ENCODE assay signal across 8 mouse cellular contexts in the genomic region with DNA sequence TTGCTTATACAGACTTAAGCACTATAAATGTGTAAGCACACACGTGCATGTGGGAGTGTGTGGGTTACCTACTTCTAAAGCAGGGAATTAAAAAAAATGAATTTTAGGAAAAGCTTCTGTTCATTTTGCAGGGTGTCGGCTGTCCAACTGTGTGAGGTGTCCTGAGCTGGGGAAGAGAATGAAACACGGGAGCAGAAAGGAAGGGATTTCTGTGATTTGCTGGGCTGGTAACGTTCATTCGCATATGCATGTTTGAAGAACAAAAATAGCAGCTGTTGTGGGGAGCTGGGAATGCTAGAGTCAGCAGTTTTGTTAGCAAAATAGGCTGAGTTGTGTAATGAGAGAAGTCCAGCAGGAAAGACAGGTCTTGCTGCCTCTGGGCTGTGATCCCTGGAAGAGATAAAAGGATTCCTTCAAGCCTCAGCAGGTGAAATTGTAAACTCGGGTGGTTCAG.
DNase-seq lines count a peak whose midpoint lies in the region; ATAC-seq and TF ChIP-seq lines count a peak whose summit lies in the region.

No protein-coding gene starts in this region.

- H3K79me2 ChIP-seq in CH12.LX (replicated peaks; ENCODE audit: control insufficient read depth, extremely low read depth, insufficient read depth, poor library complexity, severe bottlenecking): no peaks in the 10 kb centered on the region

- no peak for TF ChIP-seq EP300 in CH12.LX (IDR thresholded peaks at IDR 0.05; ENCODE audit: low read length)

- no peak overlapping the region for H3K9ac ChIP-seq in heart, embryonic 11.5 days (ENCODE audit: low read depth, low read length)
- no peak overlapping the region for H3K9ac ChIP-seq in CH12.LX (ENCODE audit: insufficient read depth, low read depth)
- H3K9ac ChIP-seq in embryonic facial prominence, embryonic 13.5 days: no peak overlapping the region
- no peak overlapping the region for H3K9ac ChIP-seq in liver, embryonic 13.5 days

- DNase-seq in heart, adult 11 months: peak; percentile 80
- no peak for DNase-seq in CH12.LX (ENCODE audit: extremely low read depth)
- DNase-seq in liver, embryonic 13.5 days: no peak
- no peak for DNase-seq in adrenal gland, adult 8-10 months
- no peak for DNase-seq in cerebellum, adult 18-20 months
- no peak for DNase-seq in thymus, adult 2 months

- no peaks in the 10 kb centered on the region for H3K27me3 ChIP-seq in heart, embryonic 11.5 days (ENCODE audit: control insufficient read depth, insufficient read depth, low read length)
- H3K27me3 ChIP-seq in CH12.LX (replicated peaks): no peaks in the 10 kb centered on the region
- no peaks in the 10 kb centered on the region for H3K27me3 ChIP-seq in embryonic facial prominence, embryonic 13.5 days
- H3K27me3 ChIP-seq in liver, embryonic 13.5 days: no peaks in the 10 kb centered on the region
- H3K27me3 ChIP-seq in thymus, adult 2 months (ENCODE audit: control insufficient read depth, insufficient read depth, low read length): no peaks in the 10 kb centered on the region

- no peak overlapping the region for H3K4me2 ChIP-seq in heart, embryonic 11.5 days
- H3K4me2 ChIP-seq in CH12.LX (ENCODE audit: insufficient read depth, low read depth, poor library complexity, severe bottlenecking): no peak overlapping the region
- H3K4me2 ChIP-seq in embryonic facial prominence, embryonic 13.5 days: no peak overlapping the region
- no peak overlapping the region for H3K4me2 ChIP-seq in liver, embryonic 13.5 days

- peaks cover 4% of the 10 kb centered on the region for H3K4me1 ChIP-seq in heart, embryonic 11.5 days (ENCODE audit: control insufficient read depth, insufficient read depth, low read length)
- H3K4me1 ChIP-seq in CH12.LX (ENCODE audit: control insufficient read depth in 1 of 2, insufficient read depth in 2 of 2): peaks cover 0 to 5% of the 10 kb centered on the region in 2 experiments; a peak in 1 of 4 replicates
- H3K4me1 ChIP-seq in embryonic facial prominence, embryonic 13.5 days: no peaks in the 10 kb centered on the region; the same call in 1 of the 2 replicates
- H3K4me1 ChIP-seq in liver, embryonic 13.5 days (replicated peaks): 0 out of 2 replicates have a peak, but pooled peaks cover 10% of the 10 kb centered on the region
- H3K4me1 ChIP-seq in thymus, adult 2 months (replicated peaks; ENCODE audit: control insufficient read depth, insufficient read depth, low read length): peaks cover 17% of the 10 kb centered on the region

- in situ Hi-C loops in CH12.LX (cut with MboI; ENCODE audit: low pct_ligation_motif_present, low pct_unique_long_range_greater_than_20kb, low sequenced_read_pairs): loop anchor here (25.0 kb wide), 1 partner anchor 338 kb away; no protein-coding TSS in a partner anchor

- TF ChIP-seq CTCF in CH12.LX (conservative IDR thresholded peaks at IDR 0.05 in 1 of 2, IDR thresholded peaks at IDR 0.05 in 1 of 2; ENCODE audit: low read depth in 2 of 2, low read length in 2 of 2): no peak
- no peak for TF ChIP-seq CTCF in thymus, adult 2 months (IDR thresholded peaks at IDR 0.05; ENCODE audit: borderline replicate concordance, control insufficient read depth, extremely low read depth, insufficient read depth, low read length, poor library complexity)

- no peaks in the 10 kb centered on the region for H3K9me3 ChIP-seq in heart, embryonic 11.5 days (replicated peaks; ENCODE audit: control insufficient read depth, low read length)
- no peaks in the 10 kb centered on the region for H3K9me3 ChIP-seq in CH12.LX (replicated peaks; ENCODE audit: low read length)
- no peaks in the 10 kb centered on the region for H3K9me3 ChIP-seq in embryonic facial prominence, embryonic 13.5 days
- no peaks in the 10 kb centered on the region for H3K9me3 ChIP-seq in liver, embryonic 13.5 days (replicated peaks)

- dilution Hi-C loops in CH12.LX (cut with MboI; ENCODE audit: extremely low pct_ligation_motif_present, extremely low pct_unique_long_range_greater_than_20kb, low sequenced_read_pairs): no loop called here

- no peak; the same call in 1 of the 2 replicates for ATAC-seq in heart, embryonic 11.5 days (replicated peaks; ENCODE audit: insufficient number of reproducible peaks, low FRiP score, low TSS enrichment)
- no peak for ATAC-seq in embryonic facial prominence, embryonic 13.5 days (ENCODE audit: insufficient number of reproducible peaks, insufficient read depth, low FRiP score, low TSS enrichment, low read depth)
- ATAC-seq in liver, embryonic 13.5 days (ENCODE audit: low read depth): 0 out of 2 replicates have a peak, but pooled peaks have one; percentile 27

- H3K4me3 ChIP-seq in heart, embryonic 11.5 days (ENCODE audit: low read depth, low read length): no peak overlapping the region
- H3K4me3 ChIP-seq in CH12.LX (replicated peaks in 1 of 3; ENCODE audit: low read depth in 2 of 3, low read length in 2 of 3, poor library complexity in 1 of 3): no peak overlapping the region
- no peak overlapping the region for H3K4me3 ChIP-seq in embryonic facial prominence, embryonic 13.5 days
- H3K4me3 ChIP-seq in liver, embryonic 13.5 days (replicated peaks): no peak overlapping the region
- H3K4me3 ChIP-seq in thymus, adult 2 months (ENCODE audit: control insufficient read depth, insufficient read depth, low read length): no peak overlapping the region

- no peak for TF ChIP-seq RAD21 in CH12.LX (IDR thresholded peaks at IDR 0.05; ENCODE audit: low read depth, low read length)

- TF ChIP-seq POLR2A in CH12.LX (IDR thresholded peaks at IDR 0.05; ENCODE audit: low read depth, low read length): no peak
- no peak for TF ChIP-seq POLR2A in thymus, adult 2 months (IDR thresholded peaks at IDR 0.05; ENCODE audit: control insufficient read depth, extremely low read depth, insufficient read depth, low read length, poor library complexity)

- no peaks in the 10 kb centered on the region for H3K36me3 ChIP-seq in heart, embryonic 11.5 days (ENCODE audit: control insufficient read depth, insufficient read depth, low read length)
- peaks cover 0 to 5% of the 10 kb centered on the region in 2 experiments for H3K36me3 ChIP-seq in CH12.LX (replicated peaks in 1 of 2; ENCODE audit: control insufficient read depth in 1 of 2, insufficient read depth in 1 of 2, low read length in 1 of 2)
- no peaks in the 10 kb centered on the region for H3K36me3 ChIP-seq in embryonic facial prominence, embryonic 13.5 days
- no peaks in the 10 kb centered on the region for H3K36me3 ChIP-seq in liver, embryonic 13.5 days
- H3K36me3 ChIP-seq in thymus, adult 2 months (ENCODE audit: control insufficient read depth, insufficient read depth, low read length): no peaks in the 10 kb centered on the region

- WGBS in heart, embryonic 11.5 days (ENCODE audit: insufficient replicate concordance): 51% methylated on average over 6 of the region's 6 CpGs
- 36% methylated on average over 6 of the region's 6 CpGs for WGBS in embryonic facial prominence, embryonic 13.5 days
- WGBS in liver, embryonic 13.5 days (ENCODE audit: insufficient replicate concordance): 60% methylated on average over 6 of the region's 6 CpGs
- WGBS in thymus, adult 2 months: 88% methylated on average over 6 of the region's 6 CpGs

- H3K27ac ChIP-seq in heart, embryonic 11.5 days (ENCODE audit: low read depth, low read length): no peak overlapping the region
- no peak overlapping the region for H3K27ac ChIP-seq in CH12.LX (ENCODE audit: insufficient read depth, low read depth)
- H3K27ac ChIP-seq in embryonic facial prominence, embryonic 13.5 days: peak overlapping the region; percentile 55; the same call in 1 of the 2 replicates
- no peak overlapping the region for H3K27ac ChIP-seq in liver, embryonic 13.5 days
- H3K27ac ChIP-seq in thymus, adult 2 months (ENCODE audit: control insufficient read depth, insufficient read depth, low read length): no peak overlapping the region

TF ChIP-seq in CH12.LX, 34 proteins besides CTCF, POLR2A, EP300 and RAD21:
- TF ChIP-seq CHD1 (IDR thresholded peaks at IDR 0.05; ENCODE audit: low read depth, low read length) (no peak), MAFK (IDR thresholded peaks at IDR 0.05; ENCODE audit: insufficient replicate concordance, low read length) (0 out of 2 replicates have a peak, but pooled peaks have one; percentile 31), E2F4 (IDR thresholded peaks at IDR 0.05; ENCODE audit: insufficient replicate concordance, low read depth, low read length) (no peak), MXI1 (IDR thresholded peaks at IDR 0.05; ENCODE audit: low read depth, low read length) (no peak), BHLHE40 (IDR thresholded peaks at IDR 0.05; ENCODE audit: low read depth, low read length) (no peak), KAT2A (IDR thresholded peaks at IDR 0.05; ENCODE audit: insufficient replicate concordance, low read length) (no peak), ZC3H11A (IDR thresholded peaks at IDR 0.05; ENCODE audit: low read depth, low read length) (no peak), ZNF384 (IDR thresholded peaks at IDR 0.05; ENCODE audit: low read depth, low read length) (no peak), ETS1 (conservative IDR thresholded peaks at IDR 0.05; ENCODE audit: low read depth, low read length) (no peak)
